Mouse (Mus musculus) skeletal muscle tissue, adult 2 months (tissue): ENCODE results near the gene Cdk15.

ENCODE experiments used
- DNase-seq: peaks from one replicate; pipeline ENCODE4 v3.0.0-alpha.2; 2012; ENCODE audit warnings: low read depth, low spot score

Cdk15 gene

DNA sequence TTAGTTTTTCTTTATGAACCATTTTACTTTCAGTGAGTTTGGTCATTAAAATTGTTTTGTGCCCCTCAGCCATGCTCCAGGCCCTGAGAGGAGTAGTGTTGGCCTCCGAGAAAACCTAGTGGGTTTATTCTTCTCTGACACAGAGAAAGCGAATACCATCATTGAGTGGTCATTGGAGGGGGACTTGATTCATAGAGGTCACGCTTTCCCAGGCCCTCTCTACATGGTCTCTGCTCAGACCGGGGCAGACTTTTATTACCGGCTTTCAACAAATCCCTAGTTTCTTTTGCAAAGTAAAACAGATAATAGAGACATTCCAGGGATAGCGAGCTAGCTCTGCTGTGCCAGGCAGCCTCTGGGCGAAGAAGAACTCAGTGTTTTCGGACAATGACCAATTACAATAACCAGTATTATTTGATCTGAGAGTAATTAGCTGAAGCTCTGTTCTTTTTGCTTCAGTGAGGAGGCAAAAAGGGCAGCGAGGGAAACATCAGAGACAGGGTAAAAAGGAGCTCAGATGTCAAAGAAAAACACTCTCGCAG is 70.2 kb downstream of the Cdk15 start:
- no peak for DNase-seq

- DNase-seq: no peak
Measured at GRCm38 (mm10) chr1:59332737-59333385, 76.2 kb downstream of the Cdk15 start.

DNA sequence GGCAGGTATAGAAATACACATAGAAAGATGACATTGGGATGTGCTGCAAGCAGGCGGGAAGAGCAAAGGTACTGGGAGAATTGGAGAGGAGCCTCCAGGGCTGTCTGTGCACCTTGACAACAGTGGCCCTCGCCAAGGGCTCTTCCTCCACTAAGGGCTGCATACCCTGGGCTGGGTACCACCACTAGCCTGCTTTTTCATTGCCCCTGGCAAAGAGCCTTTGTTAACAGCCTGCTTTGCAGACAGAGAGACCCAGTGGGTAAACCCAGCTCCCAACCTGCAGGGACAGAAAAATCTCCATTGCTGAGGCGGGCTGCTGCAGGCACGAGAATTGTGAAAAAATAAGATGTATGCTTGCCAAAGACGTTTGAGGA is 76.7 kb downstream of the Cdk15 start:
- DNase-seq: no peak

GRCm38 (mm10) chr1:59333860-59334561 is 77.3 kb downstream of the Cdk15 start:
- DNase-seq: peak; percentile 66

DNA sequence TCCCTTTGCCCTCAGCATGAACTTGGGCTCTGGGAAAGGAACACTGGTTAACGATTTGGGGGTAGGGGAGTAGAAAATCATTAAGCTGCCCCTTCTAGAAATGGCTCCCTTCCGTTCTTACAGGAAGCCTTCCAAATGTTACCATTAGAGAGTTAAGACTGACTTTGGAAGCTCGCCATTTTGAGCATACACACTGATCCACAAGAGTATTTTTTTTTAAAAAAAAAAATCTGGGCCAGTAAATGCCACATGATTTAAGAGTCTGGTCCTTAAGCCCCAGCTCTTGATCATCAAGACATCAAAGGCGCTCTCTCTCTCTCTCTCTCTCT is 77.8 kb downstream of the Cdk15 start:
- no peak for DNase-seq

- no peak for DNase-seq
Measured at GRCm38 (mm10) chr1:59336256-59336655, 79.5 kb downstream of the Cdk15 start.

GRCm38 (mm10) chr1:59340814-59341588 is 84.3 kb downstream of the Cdk15 start:
- peak; percentile 72 for DNase-seq

DNA sequence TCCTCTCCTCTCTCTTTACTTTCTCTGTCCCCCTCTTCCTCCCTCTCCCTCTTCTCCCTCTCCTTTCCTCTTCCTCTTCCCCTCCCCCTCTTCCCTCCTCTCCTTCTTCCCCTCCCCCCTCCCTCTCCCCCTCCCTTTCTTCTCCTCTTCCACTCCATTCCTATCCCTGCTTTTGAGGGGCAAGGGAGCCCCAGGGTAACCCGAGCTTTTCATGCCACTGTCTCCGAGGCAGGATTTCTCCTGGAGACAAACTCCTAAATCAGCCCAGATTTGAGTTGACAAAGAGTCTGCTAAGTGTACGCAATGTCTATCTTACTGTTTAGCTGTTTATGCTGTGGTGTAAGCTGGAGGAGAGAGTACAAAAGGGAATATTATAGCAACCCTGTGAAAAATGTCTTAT is 85.0 kb downstream of the Cdk15 start:
- DNase-seq: no peak

GRCm38 (mm10) chr1:59342146-59342545 is 85.4 kb downstream of the Cdk15 start:
- no peak for DNase-seq

DNA sequence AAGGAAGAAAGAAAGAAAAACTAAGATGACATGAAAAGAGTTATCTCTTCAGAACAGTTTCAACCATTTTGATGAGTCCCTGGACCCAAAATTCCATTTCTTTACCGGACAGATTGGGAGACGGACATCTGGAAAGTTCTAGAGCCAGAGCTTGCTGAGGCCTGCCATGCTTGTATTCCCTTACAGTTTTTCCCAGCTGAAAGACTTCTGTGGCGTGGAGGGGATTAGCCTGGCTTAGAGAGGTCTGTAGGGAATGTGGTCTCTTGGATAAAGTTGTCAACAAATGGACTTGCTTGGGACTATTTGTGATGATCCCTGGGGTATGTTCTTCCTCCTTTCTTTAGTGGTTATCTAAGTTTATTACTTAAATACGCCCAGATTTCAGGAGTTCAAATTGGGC is 96.0 kb downstream of the Cdk15 start:
- no peak for DNase-seq

- DNase-seq: no peak
Measured at GRCm38 (mm10) chr1:59355440-59355839, 98.7 kb downstream of the Cdk15 start.

- DNase-seq: no peak
Measured at GRCm38 (mm10) chr1:59359136-59359535, 102.4 kb downstream of the Cdk15 start.

DNA sequence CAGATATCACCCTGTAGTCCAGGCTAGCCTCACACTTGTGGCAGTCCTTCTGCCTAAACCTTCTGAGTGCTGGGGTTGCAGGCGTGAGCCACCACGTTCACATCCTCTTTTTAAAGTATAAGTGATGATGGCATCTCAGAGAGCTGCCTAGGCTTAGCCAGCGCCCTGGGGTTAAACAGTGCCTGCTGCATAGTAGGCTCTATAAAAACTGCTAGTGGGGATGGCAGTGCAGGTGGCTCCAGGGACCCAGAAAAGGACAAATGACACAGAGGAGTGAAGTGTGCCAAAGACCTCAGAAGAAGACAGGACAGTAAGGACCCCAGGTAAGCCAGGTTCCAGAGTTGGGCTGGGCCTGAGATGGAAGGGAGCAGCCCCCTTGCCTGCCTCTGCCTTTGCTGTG is 104.1 kb downstream of the Cdk15 start:
- DNase-seq: no peak

DNA sequence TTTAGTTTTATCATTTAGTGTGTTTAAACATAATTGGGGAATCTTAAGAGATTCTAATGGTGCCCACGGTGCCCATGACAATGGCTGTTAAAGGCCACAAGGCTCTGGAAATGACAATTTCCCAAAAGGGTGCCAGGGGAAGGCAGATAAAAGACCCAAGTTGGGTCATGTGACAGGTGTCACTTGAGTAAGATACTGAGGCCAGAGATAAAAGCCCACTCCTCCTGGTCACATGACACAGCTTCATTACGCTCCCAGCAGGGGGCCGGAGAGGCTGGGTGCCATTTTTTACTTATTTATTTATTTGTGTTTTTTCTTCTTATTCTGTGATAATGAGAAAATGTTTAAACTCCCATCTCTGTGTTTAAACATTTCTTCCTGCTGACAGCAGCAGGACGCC is 104.8 kb downstream of the Cdk15 start:
- no peak for DNase-seq

GRCm38 (mm10) chr1:59361966-59362365 is 105.3 kb downstream of the Cdk15 start:
- no peak for DNase-seq

- DNase-seq: no peak
Measured at GRCm38 (mm10) chr1:59364463-59365040, 107.8 kb downstream of the Cdk15 start.

DNA sequence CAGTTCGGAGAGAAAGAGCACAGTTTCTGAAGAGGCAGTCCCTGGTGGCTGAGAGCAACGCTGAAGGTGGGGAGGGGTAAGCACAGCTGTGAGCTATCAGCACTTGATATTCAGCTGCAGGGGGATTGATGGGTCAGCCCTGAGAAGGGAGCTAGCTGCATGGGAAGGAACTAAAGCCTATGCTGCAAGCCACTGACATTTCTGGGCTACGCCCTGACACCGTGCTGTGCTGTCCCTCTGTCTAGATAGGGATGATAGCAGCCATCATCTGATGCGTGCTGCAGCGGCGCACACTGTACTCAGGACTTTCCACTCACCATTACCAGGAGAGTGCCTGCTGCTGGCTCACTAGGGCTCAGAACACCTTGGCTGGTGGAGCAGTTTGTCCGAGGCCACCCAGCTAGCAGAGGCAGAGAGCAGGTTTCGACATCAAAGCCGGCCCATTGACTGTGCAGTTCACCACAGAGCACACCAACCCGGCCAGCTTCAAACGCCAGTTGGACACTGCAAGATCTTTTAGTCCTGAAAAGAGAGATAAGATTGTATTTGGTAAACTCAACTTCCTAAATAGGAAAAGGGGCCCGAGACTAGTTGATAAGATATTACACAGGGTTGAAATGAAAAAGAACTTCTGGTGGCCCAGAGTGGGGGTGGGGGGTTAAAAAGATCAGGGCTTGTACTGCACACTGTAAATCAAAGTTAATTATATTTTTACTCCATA is 111.4 kb downstream of the Cdk15 start:
- no peak for DNase-seq

GRCm38 (mm10) chr1:59368649-59369319 is 112.1 kb downstream of the Cdk15 start:
- no peak for DNase-seq

DNA sequence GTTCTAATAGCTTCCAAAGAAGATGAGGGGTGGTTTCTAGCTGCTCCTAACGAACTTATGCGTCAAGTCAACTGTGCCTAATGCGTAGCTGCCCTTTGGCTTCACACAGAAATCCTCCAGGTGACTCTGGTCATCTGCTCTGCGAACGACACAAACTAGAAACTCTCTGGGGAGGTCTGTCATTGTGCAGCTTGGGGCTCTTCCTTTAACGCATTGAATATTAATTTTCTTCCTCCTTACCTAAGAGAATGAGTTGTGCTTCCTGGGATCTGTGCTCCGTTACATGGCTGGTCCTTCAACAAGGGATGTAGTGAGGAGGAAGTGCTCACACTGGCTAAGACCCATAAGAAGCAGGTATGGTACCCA is 112.6 kb downstream of the Cdk15 start:
- DNase-seq: no peak

GRCm38 (mm10) chr1:59370355-59370950 is 113.7 kb downstream of the Cdk15 start:
- no peak for DNase-seq
